Mouse (Mus musculus) megakaryocyte, embryonic 14.5 days (primary cell): ENCODE data around the gene Arhgef6.

Source experiments
- FLI1 ChIP-seq: IDR thresholded peaks from 2 replicates; pipeline ENCODE4 v1.6.1; 2012; ENCODE audit warnings: low read length, inconsistent platforms, mixed read lengths
- GATA1 ChIP-seq: IDR thresholded peaks from 3 replicates; pipeline ENCODE4 v1.6.1; 2012; ENCODE audit warnings: mixed read lengths, low read length, inconsistent platforms, borderline replicate concordance

- TF ChIP-seq FLI1 (no peak), GATA1 (no peak)
These were observed 38.6 kb upstream of the Arhgef6 start for GRCm38 (mm10) chrX:57377096-57377495.
